Mouse (Mus musculus) heart, adult 2 months (tissue): ENCODE measurements around the gene Aprt.

Experiments used
- CTCF ChIP-seq: fragments of 200-600 bp; IDR thresholded peaks from 2 replicates; pipeline ENCODE4 v1.8.1; 2022; ENCODE audit warnings: antibody characterized with exemption, mild to moderate bottlenecking, moderate library complexity
- EP300 ChIP-seq: fragments of 200-500 bp; IDR thresholded peaks from 2 replicates; pipeline ENCODE4 v1.6.1; 2011; ENCODE audit warnings: low read depth, low read length, control low read depth; ENCODE audit not compliant: insufficient read depth
- POLR2A ChIP-seq: fragments of 200-500 bp; IDR thresholded peaks from 2 replicates; pipeline ENCODE4 v1.6.1; 2011; ENCODE audit warnings: mild to moderate bottlenecking, low read depth, low read length, control low read depth; ENCODE audit not compliant: insufficient read depth

DNA sequence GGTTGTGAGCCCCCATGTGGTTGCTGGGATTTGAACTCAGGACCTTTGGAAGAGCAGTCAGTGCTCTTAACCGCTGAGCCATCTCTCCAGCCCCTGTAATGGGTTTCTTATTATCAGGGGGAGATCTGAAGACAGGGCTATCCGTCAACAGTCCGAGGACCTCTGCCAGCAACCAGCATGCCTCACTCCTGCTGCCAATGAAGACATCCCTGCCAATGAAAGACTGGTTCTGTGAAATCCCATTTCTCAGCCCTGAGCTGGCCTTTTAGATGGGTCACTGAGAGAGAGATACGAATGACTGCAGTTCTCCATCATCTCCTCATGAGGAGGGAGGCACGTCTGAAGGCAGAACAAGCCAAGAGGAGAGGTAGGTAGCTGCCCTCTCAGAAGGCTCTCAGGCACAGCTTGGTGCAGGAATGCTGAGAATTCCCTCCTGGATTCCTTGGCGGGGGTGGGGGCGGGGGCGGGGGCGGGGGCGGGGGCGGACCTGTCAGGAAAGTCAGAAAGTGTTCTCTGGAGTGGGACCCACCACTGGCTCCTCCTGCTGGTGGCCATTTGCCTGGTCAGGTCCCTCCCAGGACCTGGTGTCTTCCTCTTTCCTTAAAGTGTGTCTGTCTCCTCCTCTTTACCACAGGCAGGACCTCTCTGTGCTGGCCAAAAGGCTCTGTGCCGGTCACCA lies 17.9 kb downstream of the Aprt start:
- TF ChIP-seq CTCF = no peak
- no peak for TF ChIP-seq EP300
- TF ChIP-seq POLR2A = no peak
